Mouse (Mus musculus): ENCODE data around the gene Ube2e2.
"Not testable (repeated sequence)": the region's sequence is repeated elsewhere in the genome, so short reads cannot be mapped to it uniquely, and the experiment has no call there.

The Ube2e2 gene

GRCm38 (mm10) chr14:18731154-18731553 is 162.9 kb downstream of the Ube2e2 start:
- DNase-seq: no peak

GRCm38 (mm10) chr14:18720601-18721591 is 173.2 kb downstream of the Ube2e2 start:
- DNase-seq: no peak

- no peak for DNase-seq
Measured at GRCm38 (mm10) chr14:18716970-18717369, 177.1 kb downstream of the Ube2e2 start.

- DNase-seq: no peak
Measured at GRCm38 (mm10) chr14:18715529-18715928, 178.5 kb downstream of the Ube2e2 start.

- DNase-seq: no peak
Measured at GRCm38 (mm10) chr14:18697662-18698225, 196.3 kb downstream of the Ube2e2 start.

GRCm38 (mm10) chr14:18696418-18696817 is 197.6 kb downstream of the Ube2e2 start:
- DNase-seq: not testable (repeated sequence)

GRCm38 (mm10) chr14:18678121-18678836 is 215.8 kb downstream of the Ube2e2 start:
- peak; percentile 60 to 67 for DNase-seq

GRCm38 (mm10) chr14:18670712-18671111 is 223.4 kb downstream of the Ube2e2 start:
- no peak for DNase-seq

- no peak for DNase-seq
Measured at GRCm38 (mm10) chr14:18669301-18669935, 224.6 kb downstream of the Ube2e2 start.

- peak in 1 of 2 experiments; percentile 11 for DNase-seq
Measured at GRCm38 (mm10) chr14:18668309-18668708, 225.8 kb downstream of the Ube2e2 start.

GRCm38 (mm10) chr14:18667755-18668154 is 226.3 kb downstream of the Ube2e2 start:
- DNase-seq: no peak

GRCm38 (mm10) chr14:18666251-18666650 is 227.8 kb downstream of the Ube2e2 start:
- no peak for DNase-seq

- DNase-seq: no peak
Measured at GRCm38 (mm10) chr14:18665267-18666024, 228.6 kb downstream of the Ube2e2 start.

GRCm38 (mm10) chr14:18663666-18664065 is 230.4 kb downstream of the Ube2e2 start:
- DNase-seq: no peak

- no peak for DNase-seq
Measured at GRCm38 (mm10) chr14:18657777-18658753, 236.0 kb downstream of the Ube2e2 start.

- no peak for DNase-seq
Measured at GRCm38 (mm10) chr14:18649123-18649675, 244.9 kb downstream of the Ube2e2 start.

GRCm38 (mm10) chr14:18641656-18642055 is 252.4 kb downstream of the Ube2e2 start:
- DNase-seq: no peak

- DNase-seq: no peak
Measured at GRCm38 (mm10) chr14:18638753-18639456, 255.2 kb downstream of the Ube2e2 start.

GRCm38 (mm10) chr14:18637739-18638138 is 256.3 kb downstream of the Ube2e2 start:
- DNase-seq: no peak

GRCm38 (mm10) chr14:18628170-18628569 is 265.9 kb downstream of the Ube2e2 start:
- DNase-seq: no peak
